Mouse (Mus musculus): ENCODE measurements around the gene Rab14.

DNA sequence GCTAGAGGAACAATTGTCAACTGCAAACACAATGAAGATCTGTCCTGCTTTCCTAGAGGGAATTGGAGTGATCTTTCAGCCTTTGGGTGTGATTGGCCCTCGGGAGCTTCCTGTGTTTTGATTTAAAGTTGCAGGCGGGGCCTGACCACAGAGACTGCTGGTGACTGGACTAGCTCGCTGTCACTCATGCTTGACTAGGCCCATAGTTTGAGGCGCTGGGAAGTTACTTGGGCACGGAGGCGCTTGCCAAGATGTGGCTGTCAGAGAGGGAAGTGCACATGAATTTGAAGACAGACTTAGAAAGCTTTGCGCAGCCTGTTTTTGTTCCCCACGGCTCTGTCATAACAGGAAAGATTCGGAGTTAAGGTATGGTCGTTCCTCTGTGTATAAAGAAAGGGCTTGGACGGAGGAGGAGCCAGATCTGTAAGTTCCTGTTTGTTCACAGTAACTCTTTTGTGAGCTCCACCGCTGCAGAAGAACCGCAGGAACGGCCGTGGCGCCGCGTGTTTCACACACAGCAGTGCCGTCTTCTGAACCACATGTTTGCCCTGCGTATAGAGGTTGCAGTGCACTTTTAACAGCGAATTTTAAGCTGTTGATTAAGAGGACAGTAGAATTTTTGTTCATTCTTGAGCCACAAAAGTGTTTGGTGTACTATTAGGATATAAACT is 68.8 kb downstream of the Rab14 start:
- TF ChIP-seq GATA1 (IDR thresholded peaks at IDR 0.05; ENCODE audit: borderline replicate concordance, low read length) (no peak), FLI1 (IDR thresholded peaks at IDR 0.05; ENCODE audit: low read length) (no peak)

Data from megakaryocyte, embryonic 14.5 days (primary cell).